Mouse (Mus musculus) ovary, postnatal 14 days (tissue): ENCODE measurements around the gene Dppa4.

Experiments
- DNase-seq: peaks from one replicate; pipeline ENCODE4 v3.0.0; 2022; ENCODE audit warnings: low spot score

Dppa4 gene

GRCm38 (mm10) chr16:48326903-48327302, 43.4 kb downstream of the Dppa4 start:
- no peak for DNase-seq

DNA sequence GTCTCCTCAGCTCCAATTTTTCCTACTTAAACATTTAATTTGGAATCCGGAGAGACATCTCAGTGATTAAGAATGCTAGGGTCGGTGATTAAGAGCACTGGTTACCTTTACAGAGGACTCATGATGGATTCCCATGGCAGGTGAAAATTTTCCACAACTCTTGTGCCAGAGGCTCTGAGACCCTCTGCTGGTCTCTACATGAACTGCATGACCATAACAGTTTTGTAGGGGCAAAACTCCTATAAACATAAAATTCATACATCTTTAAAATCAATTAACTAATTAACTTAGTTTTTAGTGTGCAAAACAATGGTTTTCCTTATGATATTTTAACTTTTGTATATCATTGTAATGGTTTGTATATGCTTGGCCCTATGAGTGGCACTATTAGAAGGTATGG, 44.9 kb downstream of the Dppa4 start:
- DNase-seq: no peak

DNA sequence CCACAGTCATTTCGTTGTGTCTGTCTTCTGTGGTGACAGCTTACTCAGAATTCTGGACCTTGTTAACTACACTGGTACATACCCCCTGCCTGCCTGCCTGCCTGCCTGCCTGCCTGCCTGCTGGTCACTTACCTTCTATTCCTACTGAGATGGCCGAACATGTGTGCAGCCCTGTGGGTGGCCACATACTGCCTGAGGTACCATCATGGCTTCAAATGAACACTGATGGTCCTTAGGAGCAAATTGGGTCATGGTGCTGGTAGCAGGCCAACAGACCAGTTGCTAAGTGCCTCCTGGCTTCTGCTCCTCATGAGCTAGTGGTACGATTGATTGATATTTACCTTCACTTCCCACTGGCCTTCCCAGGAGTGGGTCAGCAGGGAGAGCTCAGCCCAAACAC, 48.3 kb downstream of the Dppa4 start:
- DNase-seq: no peak

GRCm38 (mm10) chr16:48335326-48335725, 51.8 kb downstream of the Dppa4 start:
- no peak for DNase-seq
